Mouse (Mus musculus): Measurements from ENCODE around the gene Fut2. TPM values are rescaled to one million over a fixed set of nuclear protein-coding genes. Genes with fewer than 3 reads are reported as not detected.

Gene Fut2
- polyA plus RNA-seq, 1 experiment = 0.21 TPM

DNA sequence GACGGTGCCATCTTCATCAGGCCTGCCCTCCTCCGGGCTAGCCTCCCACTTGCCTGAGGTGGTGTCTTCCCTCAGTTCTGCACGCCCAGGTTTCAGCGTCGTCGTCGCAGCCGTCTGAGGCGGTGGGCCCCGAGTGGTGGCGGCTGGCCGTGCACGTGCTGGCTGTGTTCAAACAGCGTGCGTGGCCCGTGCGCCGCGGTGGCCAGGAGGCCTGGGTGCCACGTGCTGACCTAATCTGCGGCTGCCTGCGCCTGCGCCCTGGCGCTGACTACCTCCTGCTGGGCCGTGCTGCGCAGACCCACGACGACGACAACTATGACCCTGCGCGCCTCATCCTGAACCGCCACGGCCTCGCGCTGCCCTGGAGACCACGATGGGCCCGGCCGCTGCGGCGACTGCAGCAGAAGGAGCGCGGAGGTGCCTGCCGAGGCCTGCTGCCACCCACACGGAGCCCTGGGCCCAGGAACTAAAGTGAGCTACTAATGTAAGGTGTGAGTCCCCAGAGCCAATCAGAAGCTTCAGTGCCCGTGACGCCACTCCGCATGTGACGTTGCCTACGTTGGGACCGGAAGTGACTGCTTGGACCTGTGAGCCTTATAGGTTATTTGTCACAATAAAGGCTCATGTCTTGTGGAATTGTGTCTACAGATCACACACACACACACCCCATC lies 27.9 kb upstream of the Fut2 start, which contains the start of gene Sec1:
Sec1 (minus strand) TSS at position 482 of the 671 bp plus-strand sequence.
- no peak within 1 kb of the TSS for H3K4me3 ChIP-seq (ENCODE audit: insufficient read depth, low read length)
- no peak for TF ChIP-seq CTCF (IDR thresholded peaks at IDR 0.05; ENCODE audit: extremely low read depth, insufficient read depth, low read length)
- no peak for TF ChIP-seq POLR2A (IDR thresholded peaks at IDR 0.05; ENCODE audit: extremely low read depth, insufficient read depth, low read length)
- peaks cover 1% of the 10 kb centered on the region; the same call in 1 of the 2 replicates for H3K4me1 ChIP-seq (ENCODE audit: control insufficient read depth, insufficient read depth, low read length)
- no peak within 1 kb of the TSS for H3K27ac ChIP-seq (ENCODE audit: insufficient read depth, low read length)

DNA sequence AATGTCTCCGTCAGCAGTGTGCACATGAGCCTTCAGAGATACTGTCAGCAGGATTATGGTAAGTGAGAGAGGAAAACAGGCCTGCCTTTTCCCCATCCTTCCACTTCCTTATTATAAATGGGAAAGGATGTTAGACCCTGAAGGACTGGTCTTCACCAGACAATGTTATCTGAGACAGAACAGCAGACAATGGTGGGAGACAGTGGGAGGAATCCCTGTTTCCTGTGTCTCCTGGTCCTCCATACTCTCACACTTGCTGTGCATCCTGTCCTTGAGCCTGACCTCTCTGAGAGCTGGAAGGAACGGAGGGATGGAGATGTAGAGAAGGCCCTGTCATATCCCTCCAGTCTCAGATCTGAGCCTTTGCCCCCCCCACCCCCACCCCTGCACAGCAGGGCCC lies 26.2 kb upstream of the Fut2 start:
- no peak overlapping the region for H3K27ac ChIP-seq (ENCODE audit: insufficient read depth, low read length)
- H3K4me1 ChIP-seq (ENCODE audit: control insufficient read depth, insufficient read depth, low read length) = peaks cover 1% of the 10 kb centered on the region; the same call in 1 of the 2 replicates
- no peak overlapping the region for H3K4me3 ChIP-seq (ENCODE audit: insufficient read depth, low read length)
- no peak for TF ChIP-seq POLR2A (IDR thresholded peaks at IDR 0.05; ENCODE audit: extremely low read depth, insufficient read depth, low read length)
- no peak for TF ChIP-seq CTCF (IDR thresholded peaks at IDR 0.05; ENCODE audit: extremely low read depth, insufficient read depth, low read length)

DNA sequence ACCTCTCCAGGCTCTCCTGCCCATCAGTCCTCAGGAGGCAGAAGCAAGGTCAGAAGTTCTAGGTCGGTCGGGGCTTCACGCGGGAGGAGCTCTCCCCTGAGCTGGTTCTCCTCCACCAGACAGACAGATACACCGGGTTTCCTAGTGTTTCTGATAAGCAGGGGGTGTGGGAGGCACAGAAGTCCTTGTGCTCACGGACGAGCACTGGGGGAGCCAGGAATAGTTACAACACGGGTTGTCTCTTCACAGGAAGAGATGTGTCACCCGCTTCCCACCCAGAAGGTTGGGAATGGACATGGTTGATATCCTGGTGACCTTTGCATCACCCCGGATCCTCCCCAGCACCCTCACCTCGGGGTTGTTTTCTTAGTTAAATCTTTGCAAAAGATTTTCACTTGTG lies 23.6 kb upstream of the Fut2 start:
- peaks cover 1% of the 10 kb centered on the region; the same call in 1 of the 2 replicates for H3K4me1 ChIP-seq (ENCODE audit: control insufficient read depth, insufficient read depth, low read length)
- no peak for TF ChIP-seq CTCF (IDR thresholded peaks at IDR 0.05; ENCODE audit: extremely low read depth, insufficient read depth, low read length)
- no peak for TF ChIP-seq POLR2A (IDR thresholded peaks at IDR 0.05; ENCODE audit: extremely low read depth, insufficient read depth, low read length)
- no peak overlapping the region for H3K4me3 ChIP-seq (ENCODE audit: insufficient read depth, low read length)
- no peak overlapping the region for H3K27ac ChIP-seq (ENCODE audit: insufficient read depth, low read length)

DNA sequence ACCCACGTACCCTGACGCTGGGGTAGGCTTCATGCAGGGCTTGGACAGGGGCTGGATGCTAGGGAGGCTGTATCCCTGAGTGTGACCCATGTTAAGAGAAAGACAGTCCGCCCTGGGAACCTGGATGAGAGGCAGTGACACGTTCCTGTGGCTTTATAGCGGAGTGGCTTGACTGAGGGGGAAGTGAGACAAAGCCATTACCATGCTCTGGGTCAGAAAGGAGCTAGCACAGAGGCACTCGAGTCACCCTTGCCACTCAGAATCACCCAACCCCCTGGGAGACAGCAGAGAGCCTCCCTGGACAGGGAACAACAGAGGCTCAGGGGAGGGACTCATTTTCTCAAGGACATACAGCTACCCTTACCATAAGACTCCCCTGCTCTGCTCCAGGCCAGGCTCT lies 22.9 kb upstream of the Fut2 start:
- Histone ChIP-seq H3K4me1 (ENCODE audit: control insufficient read depth, insufficient read depth, low read length) (peaks cover 1% of the 10 kb centered on the region; the same call in 1 of the 2 replicates), H3K27ac (ENCODE audit: insufficient read depth, low read length) (no peak overlapping the region), H3K4me3 (ENCODE audit: insufficient read depth, low read length) (no peak overlapping the region)
- TF ChIP-seq CTCF (IDR thresholded peaks at IDR 0.05; ENCODE audit: extremely low read depth, insufficient read depth, low read length) (no peak), POLR2A (IDR thresholded peaks at IDR 0.05; ENCODE audit: extremely low read depth, insufficient read depth, low read length) (no peak)

DNA sequence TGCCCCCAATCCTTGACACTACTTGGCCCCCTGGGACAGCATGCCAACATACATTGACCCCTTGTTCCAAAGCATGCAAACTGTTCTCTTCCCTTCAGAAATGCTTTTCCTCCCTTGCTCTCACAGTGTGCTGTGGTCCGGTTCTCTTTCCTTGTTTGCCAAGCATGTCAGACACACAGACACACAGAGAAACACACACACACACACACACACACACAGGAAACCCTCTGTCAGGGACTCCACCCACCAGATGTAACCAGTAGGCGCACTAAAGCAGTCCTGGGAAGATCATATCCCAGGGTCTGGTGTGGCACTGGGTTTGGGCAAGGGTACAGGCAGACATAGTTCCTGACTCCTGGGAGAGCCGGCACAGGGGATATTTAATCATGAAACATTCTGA lies 20.6 kb upstream of the Fut2 start:
- no peak overlapping the region for H3K4me3 ChIP-seq (ENCODE audit: insufficient read depth, low read length)
- no peak overlapping the region for H3K27ac ChIP-seq (ENCODE audit: insufficient read depth, low read length)
- TF ChIP-seq POLR2A (IDR thresholded peaks at IDR 0.05; ENCODE audit: extremely low read depth, insufficient read depth, low read length) (no peak), CTCF (IDR thresholded peaks at IDR 0.05; ENCODE audit: extremely low read depth, insufficient read depth, low read length) (no peak)
- peaks cover 1% of the 10 kb centered on the region; the same call in 1 of the 2 replicates for H3K4me1 ChIP-seq (ENCODE audit: control insufficient read depth, insufficient read depth, low read length)

DNA sequence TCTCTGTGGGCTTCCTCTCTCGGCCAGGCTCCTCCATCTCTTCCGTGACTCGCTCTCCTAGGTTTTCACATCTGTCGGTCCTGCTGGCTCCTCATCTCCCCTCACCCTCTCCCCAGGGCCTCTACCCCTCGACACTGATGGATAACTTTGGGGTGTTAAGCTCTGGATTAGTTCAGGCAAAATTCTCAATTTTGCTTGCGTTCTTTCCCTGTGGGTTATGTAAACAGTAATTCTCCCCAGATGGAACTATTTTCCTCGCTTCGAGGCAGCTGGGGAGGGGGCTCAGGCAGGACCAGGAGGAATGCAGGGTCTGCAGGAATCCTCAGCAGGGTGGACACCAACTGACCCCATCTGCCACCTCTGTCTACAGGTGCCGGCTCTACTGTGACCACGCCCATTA lies 19.6 kb upstream of the Fut2 start:
- Histone ChIP-seq H3K4me3 (ENCODE audit: insufficient read depth, low read length) (no peak overlapping the region), H3K4me1 (ENCODE audit: control insufficient read depth, insufficient read depth, low read length) (peaks cover 1% of the 10 kb centered on the region; the same call in 1 of the 2 replicates), H3K27ac (ENCODE audit: insufficient read depth, low read length) (no peak overlapping the region)
- TF ChIP-seq POLR2A (IDR thresholded peaks at IDR 0.05; ENCODE audit: extremely low read depth, insufficient read depth, low read length) (no peak), CTCF (IDR thresholded peaks at IDR 0.05; ENCODE audit: extremely low read depth, insufficient read depth, low read length) (no peak)

DNA sequence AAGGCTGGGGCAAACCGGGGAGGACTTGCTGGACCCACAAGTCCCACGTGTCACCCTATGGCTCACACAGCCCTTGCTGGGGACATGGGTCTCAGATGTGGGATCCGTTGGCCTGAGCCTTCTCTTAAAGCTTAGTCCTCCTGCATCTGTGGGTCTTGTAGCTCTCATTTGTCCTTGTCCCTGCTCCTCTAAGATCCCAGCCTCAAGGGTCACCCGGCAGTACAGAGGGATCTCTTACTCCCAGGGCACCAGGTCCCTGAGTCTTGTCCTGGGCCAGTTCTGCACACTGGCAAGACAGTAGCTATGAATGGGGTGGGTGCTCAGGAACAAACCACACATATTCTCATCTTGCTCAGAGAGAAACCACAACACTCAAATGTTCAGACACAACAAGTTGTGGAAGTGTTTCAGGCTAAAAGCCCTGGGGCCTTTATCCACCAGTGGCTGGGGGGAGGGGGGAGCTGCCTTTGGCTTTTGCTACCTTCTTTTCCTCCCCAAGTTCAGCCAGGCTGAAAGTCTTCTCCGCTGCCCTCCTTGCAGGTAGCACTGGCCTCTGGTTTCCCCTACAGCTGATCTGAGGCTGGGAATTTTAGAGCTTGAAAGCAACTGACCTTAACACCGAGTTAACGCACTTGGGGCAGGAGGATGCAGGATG lies 17.3 kb upstream of the Fut2 start, which contains the start of gene Ntn5:
Ntn5 (plus strand) TSS at position 627 of the 655 bp plus-strand sequence.
- Histone ChIP-seq H3K4me3 (ENCODE audit: insufficient read depth, low read length) (no peak within 1 kb of the TSS), H3K27ac (ENCODE audit: insufficient read depth, low read length) (no peak within 1 kb of the TSS), H3K4me1 (ENCODE audit: control insufficient read depth, insufficient read depth, low read length) (no peaks in the 10 kb centered on the region)
- TF ChIP-seq CTCF (IDR thresholded peaks at IDR 0.05; ENCODE audit: extremely low read depth, insufficient read depth, low read length) (no peak), POLR2A (IDR thresholded peaks at IDR 0.05; ENCODE audit: extremely low read depth, insufficient read depth, low read length) (no peak)

DNA sequence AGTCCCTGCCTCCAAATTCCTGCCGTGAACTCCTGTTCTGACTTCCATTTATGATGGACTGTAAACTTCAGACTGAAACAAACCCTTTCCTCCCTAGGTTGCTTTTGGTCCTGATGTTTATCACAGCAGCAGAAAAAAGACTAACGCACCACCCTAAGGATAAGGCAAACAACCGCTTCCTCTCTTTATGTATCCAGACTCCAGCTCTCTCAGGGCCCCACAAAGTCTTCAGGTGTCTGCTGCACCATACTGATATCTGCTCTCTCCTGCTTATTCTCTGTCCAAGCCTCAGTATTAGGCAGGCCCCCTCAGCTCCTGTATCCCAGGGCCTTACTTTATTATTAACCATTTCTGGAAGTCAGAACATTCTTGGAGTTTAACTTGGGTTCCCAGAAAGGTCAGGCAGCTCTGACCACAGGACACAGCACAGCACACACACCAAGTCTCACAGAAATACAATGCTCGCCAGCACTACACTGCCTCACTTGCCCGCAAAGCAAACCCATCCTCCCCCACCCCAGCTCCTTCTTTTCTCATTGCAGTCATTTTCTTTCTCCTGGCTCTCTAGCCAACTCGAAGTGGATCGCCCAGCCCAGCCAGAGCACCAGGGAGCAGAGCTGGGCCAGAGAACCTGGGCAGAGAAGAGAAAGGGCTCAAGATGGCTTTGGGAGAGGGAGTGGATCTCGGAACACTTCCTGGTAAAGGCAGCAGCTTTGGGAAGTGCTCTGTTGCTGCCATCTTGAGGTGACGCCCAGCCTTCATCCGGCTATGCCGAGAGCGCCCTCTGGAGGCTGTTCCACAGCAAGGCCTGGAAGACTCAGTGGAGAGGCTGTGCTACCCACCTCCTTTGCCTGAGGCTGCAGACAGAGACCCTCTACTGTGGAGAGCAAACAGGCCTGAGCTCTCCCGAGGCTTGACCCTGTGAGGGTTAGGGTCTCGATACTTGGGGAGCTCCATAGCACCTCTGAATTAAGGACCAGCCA lies 16.2 kb upstream of the Fut2 start:
- peak; percentile 99 for TF ChIP-seq CTCF (IDR thresholded peaks at IDR 0.05; ENCODE audit: extremely low read depth, insufficient read depth, low read length)
- peak; percentile 47; the same call in 1 of the 2 replicates for TF ChIP-seq POLR2A (IDR thresholded peaks at IDR 0.05; ENCODE audit: extremely low read depth, insufficient read depth, low read length)
- Histone ChIP-seq H3K27ac (ENCODE audit: insufficient read depth, low read length) (0 out of 2 replicates have a peak overlapping the region, but pooled peaks have one; percentile 13), H3K4me3 (ENCODE audit: insufficient read depth, low read length) (no peak overlapping the region), H3K4me1 (ENCODE audit: control insufficient read depth, insufficient read depth, low read length) (no peaks in the 10 kb centered on the region)

Data from cortical plate, adult 2 months (tissue).